Mouse (Mus musculus): Measurements from ENCODE around the gene Lin37. TPM values are rescaled to one million over a fixed set of nuclear protein-coding genes. Genes with fewer than 3 reads are reported as not detected.

Lin37 gene
- total RNA-seq, 2 experiments from 2014 or later, result 14.8 to 17.1 TPM

Small RNA genes within 50 kb of the gene (microRNA-seq; reads per million reads assigned to microRNA genes)
- gene Gm38670 (2.1 to 2.2 reads per million in 2 experiments), gene Mir3569 (0 to 0.20 reads per million in 2 experiments)

Other genes with a start within 250 kb of the Lin37 start
- 1 to 10 TPM; 1.3 to 3.2 TPM for gene Syne4, start 245.0 kb downstream of the Lin37 start, total RNA-seq (2021)
- under 1 TPM; 0.70 to 0.91 TPM for gene E130208F15Rik, start 238.1 kb downstream of the Lin37 start, total RNA-seq (2021)
- gene Sdhaf1, start 235.9 kb downstream of the Lin37 start, total RNA-seq (2021), result 10 to 100 TPM; 15.5 to 16.6 TPM
- 1 to 10 TPM; 1.4 to 2.2 TPM for gene Lrfn3, start 197.1 kb downstream of the Lin37 start, total RNA-seq (2021)
- 10 to 100 TPM; 11.1 to 13.5 TPM for gene Tyrobp, start 146.1 kb downstream of the Lin37 start, total RNA-seq (2021)
- under 1 TPM in 1 of 2 experiments, not detected in 1; 0.88 TPM for gene Hcst, start 140.0 kb downstream of the Lin37 start, total RNA-seq (2021)
- 1 to 10 TPM in 1 of 2 experiments, under 1 TPM in 1; 0.43 to 1.3 TPM for gene Nfkbid, start 138.1 kb downstream of the Lin37 start, total RNA-seq (2021)
- 1 to 10 TPM; 6.0 to 7.4 TPM for gene Aplp1, start 114.3 kb downstream of the Lin37 start, total RNA-seq (2021)
- under 1 TPM in 1 of 2 experiments, not detected in 1; 0.34 TPM for gene Kirrel2, start 102.1 kb downstream of the Lin37 start, total RNA-seq (2021)
- gene Nphs1, start 101.5 kb downstream of the Lin37 start, total RNA-seq (2021), result not detected
- not detected for gene Prodh2, start 66.2 kb downstream of the Lin37 start, total RNA-seq (2021)
- gene Arhgap33, start 24.8 kb downstream of the Lin37 start, total RNA-seq (2021), result 10 to 100 TPM in 1 of 2 experiments, 1 to 10 TPM in 1; 7.3 to 12.8 TPM
- 100 to 1,000 TPM; 279 to 308 TPM for gene Hspb6, start 7.7 kb downstream of the Lin37 start, total RNA-seq (2021)
- 1 to 10 TPM; 5.2 to 7.8 TPM for gene Proser3, start 7.5 kb downstream of the Lin37 start, total RNA-seq (2021)
- gene U2af1l4, start 3.5 kb upstream of the Lin37 start, total RNA-seq (2021), result 10 to 100 TPM; 70.5 to 72.7 TPM
- gene Gm49396, start 3.5 kb upstream of the Lin37 start, total RNA-seq (2021), result 1 to 10 TPM; 2.1 to 3.1 TPM
- gene Psenen, start 3.8 kb upstream of the Lin37 start, total RNA-seq (2021), result 10 to 100 TPM; 80.0 to 83.8 TPM
- gene Igflr1, start 5.6 kb upstream of the Lin37 start, total RNA-seq (2021), result 1 to 10 TPM; 1.1 to 1.2 TPM
- gene Kmt2b, start 28.9 kb upstream of the Lin37 start, total RNA-seq (2021), result 10 to 100 TPM; 29.5 to 35.8 TPM
- not detected for gene Zbtb32, start 39.1 kb upstream of the Lin37 start, total RNA-seq (2021)
- under 1 TPM; 0.62 to 0.86 TPM for gene Upk1a, start 53.0 kb upstream of the Lin37 start, total RNA-seq (2021)
- 1,000 to 10,000 TPM; 2,883 to 3,014 TPM for gene Cox6b1, start 66.3 kb upstream of the Lin37 start, total RNA-seq (2021)
- gene Etv2, start 76.0 kb upstream of the Lin37 start, total RNA-seq (2021), result not detected
- 10 to 100 TPM; 58.8 to 62.2 TPM for gene Rbm42, start 90.5 kb upstream of the Lin37 start, total RNA-seq (2021)
- 10 to 100 TPM; 13.1 to 16.6 TPM for gene Haus5, start 105.2 kb upstream of the Lin37 start, total RNA-seq (2021)
- not detected for gene Pmis2, start 111.8 kb upstream of the Lin37 start, total RNA-seq (2021)
- not detected for gene 2200002J24Rik, start 139.1 kb upstream of the Lin37 start, total RNA-seq (2021)
- gene Atp4a, start 152.4 kb upstream of the Lin37 start, total RNA-seq (2021), result under 1 TPM; 0.14 to 0.74 TPM
- gene Tmem147, start 169.7 kb upstream of the Lin37 start, total RNA-seq (2021), result 100 to 1,000 TPM; 208 to 221 TPM
- not detected for gene Gapdhs, start 183.8 kb upstream of the Lin37 start, total RNA-seq (2021)
- 1 to 10 TPM; 4.8 to 5.1 TPM for gene Sbsn, start 191.6 kb upstream of the Lin37 start, total RNA-seq (2021)
- gene Dmkn, start 203.9 kb upstream of the Lin37 start, total RNA-seq (2021), result 1 to 10 TPM; 4.6 to 5.7 TPM
- gene Krtdap, start 228.1 kb upstream of the Lin37 start, total RNA-seq (2021), result not detected